Mouse (Mus musculus): ENCODE measurements around the gene Fam13a.

Fam13a gene

DNA sequence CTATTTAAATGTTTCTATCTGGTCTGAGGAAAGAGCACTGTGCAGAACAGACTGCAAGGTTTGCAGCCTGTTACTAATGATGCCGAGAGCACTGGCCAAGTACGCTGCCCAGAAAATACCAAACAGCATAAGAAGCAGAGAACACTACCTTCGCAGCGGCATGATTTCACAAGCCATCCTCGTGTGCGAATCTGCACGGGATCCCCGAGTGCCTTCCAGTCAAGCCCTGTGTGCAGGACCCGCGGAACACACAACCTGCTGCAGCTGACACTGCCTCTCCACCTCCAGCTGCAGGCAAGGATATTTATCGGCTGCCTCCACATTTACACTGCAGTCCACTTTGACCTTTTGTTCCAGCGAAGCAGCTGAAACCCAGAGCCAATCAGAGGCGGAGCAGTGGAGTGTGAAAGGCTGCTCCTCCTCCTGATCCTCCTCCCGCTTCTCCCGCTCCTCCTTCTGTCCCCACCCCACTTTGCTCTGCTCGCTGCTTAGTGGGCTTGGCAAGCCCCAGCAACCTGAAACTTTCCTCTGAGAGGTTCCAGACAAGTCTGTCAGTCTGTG lies at the start of gene Fam13a:
Gene Fam13a (minus strand): TSS at position 386 of the 561 bp plus-strand sequence.
- DNase-seq (ENCODE audit: low spot score) = peak; percentile 77

DNA sequence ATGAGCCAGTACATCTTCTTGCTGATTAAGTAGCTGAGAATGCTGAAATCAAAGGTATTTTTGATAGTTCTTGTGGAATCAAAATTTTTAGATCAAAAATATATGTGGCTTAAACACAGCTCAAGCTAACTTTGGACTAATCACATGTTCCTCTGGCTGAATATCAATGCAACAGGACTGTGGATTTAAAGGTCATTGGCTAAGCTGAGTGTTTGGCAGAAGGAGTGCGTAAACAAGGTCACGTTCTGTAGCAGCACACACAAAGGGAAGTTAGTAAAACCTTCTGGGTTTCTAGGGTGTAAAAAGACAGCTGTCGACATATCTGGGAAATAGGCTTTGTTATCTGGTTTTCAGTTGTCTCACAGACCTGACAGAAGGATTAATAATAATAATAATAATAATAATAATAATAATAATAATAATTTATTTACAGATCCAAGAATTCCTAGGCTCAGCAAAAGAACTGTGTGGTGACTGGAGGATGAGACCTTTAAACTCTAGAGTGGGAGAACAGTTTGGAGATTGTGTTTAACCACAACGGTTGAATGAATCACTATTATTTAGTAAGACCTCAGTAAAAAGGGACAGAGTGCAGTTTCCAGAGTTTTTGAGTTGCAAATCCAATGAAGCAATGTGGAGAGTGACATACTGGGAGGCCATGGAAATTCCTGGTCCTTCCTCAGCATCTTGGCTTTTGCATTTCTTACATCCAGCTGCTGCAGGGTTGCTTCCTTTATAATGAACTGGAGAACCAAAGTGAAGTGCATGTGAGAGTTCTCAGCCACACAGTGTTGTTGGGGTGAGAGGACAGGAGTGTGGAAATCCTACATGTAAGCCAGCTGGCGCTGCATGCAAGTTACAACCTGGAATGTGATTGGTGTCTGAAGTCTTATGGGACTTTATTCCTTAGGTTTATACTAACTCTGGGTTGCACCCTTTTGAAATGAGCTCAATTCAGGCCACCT lies 48.0 kb upstream of the Fam13a start:
- no peak for DNase-seq (ENCODE audit: low spot score)

DNA sequence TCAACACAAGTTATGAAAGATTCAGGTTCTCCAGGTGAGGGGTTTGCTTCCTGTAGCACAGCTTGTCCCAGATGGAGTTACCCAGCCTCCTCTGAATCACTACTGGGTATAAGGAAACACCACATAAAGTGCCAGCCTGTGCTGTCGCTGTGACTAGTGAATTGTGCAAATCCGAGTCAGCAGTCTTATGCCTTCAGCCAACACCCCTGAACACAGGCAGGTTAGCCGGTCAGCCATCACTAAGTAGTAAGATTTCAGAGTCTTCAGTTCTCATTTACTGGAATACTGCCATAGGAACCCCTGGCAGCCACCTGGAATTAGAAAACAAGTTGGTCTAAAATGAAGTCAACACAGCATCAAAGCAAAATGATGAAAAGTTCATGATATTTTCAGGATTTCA lies 47.3 kb upstream of the Fam13a start:
- no peak for DNase-seq (ENCODE audit: low spot score)

DNA sequence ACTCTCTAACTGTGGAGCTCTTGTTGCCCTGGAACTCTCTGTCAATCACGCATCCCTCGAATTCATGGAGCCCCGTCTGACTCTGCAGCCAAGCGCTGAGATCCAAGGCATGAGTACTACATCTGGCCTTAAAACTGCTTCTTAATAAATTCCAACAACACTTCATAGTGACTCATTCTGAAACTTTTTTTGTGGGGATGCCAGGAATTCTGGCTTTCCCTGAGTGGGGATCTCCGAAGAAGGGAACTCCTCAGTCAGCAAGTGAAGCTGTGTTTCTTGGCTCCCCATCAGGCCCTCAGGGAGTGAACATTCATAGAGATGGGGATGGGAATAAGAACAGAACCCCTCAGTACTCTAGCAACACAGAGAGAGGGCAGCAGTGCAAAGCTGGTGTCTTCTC lies 43.8 kb upstream of the Fam13a start:
- no peak for DNase-seq (ENCODE audit: low spot score)

GRCm38 (mm10) chr6:59064440-59064839 lies 40.1 kb upstream of the Fam13a start:
- DNase-seq (ENCODE audit: low spot score) = no peak

- no peak for DNase-seq (ENCODE audit: low spot score)
Observed at GRCm38 (mm10) chr6:59053232-59053631, 28.9 kb upstream of the Fam13a start.

- no peak for DNase-seq (ENCODE audit: low spot score)
Observed at GRCm38 (mm10) chr6:59039719-59040118, 15.4 kb upstream of the Fam13a start.

DNA sequence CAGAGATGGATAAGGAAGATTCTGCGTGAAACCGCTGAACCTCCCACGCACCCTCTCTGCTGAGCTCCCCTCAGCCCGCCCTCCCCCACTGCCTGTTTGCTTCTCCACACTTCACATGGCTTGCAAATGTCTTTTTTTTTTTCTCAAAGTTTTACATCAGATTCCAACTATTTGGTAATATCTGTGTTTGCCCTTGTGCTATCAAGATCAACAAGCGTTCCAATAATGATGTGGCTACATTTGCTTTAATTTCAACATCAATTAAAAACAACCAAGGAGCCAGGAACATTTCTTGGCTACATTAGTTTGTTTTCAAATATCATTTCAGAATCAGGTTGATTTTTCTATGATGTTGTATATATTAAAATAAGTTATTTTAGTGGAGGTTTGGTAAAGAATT lies 8.4 kb upstream of the Fam13a start:
- no peak for DNase-seq (ENCODE audit: low spot score)

DNA sequence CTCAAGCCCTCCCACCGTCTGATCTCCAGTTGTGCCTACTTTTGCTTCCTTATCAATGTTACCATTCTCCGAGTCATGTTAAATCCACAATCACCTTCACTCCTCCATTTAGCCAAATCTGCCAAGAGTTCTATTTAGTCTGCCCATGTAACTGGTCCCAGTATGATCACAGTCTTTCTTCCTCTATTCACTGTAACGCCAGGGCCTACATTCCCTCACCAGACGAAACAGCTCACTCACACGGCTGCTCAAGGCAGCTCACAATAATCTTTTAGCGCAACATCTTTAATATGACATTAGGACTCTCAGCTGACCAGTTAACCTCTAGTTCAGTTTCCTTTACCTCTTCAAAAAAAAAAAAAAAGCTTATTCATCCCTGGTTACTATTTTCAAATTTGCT lies 7.2 kb upstream of the Fam13a start:
- no peak for DNase-seq (ENCODE audit: low spot score)

DNA sequence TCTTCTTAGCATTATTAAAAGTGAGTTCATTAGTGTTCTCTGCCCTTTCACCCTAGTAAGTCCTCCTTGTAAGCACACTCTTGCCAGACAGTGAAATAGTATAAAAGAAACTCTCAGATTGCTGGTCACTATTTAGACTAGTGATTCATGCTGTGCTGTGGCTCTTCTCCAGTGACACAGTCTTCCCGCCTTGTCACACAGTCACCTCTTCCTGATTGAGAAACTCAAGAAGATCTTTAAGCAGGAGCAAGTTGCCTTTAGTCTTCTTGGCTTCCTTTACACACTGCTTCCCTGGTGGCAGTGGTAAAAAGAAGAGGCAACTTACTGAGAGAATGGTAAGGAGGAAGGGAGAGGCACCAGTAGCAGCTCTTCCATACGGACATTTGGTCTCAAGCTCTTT lies 6.3 kb upstream of the Fam13a start:
- DNase-seq (ENCODE audit: low spot score) = no peak

DNA sequence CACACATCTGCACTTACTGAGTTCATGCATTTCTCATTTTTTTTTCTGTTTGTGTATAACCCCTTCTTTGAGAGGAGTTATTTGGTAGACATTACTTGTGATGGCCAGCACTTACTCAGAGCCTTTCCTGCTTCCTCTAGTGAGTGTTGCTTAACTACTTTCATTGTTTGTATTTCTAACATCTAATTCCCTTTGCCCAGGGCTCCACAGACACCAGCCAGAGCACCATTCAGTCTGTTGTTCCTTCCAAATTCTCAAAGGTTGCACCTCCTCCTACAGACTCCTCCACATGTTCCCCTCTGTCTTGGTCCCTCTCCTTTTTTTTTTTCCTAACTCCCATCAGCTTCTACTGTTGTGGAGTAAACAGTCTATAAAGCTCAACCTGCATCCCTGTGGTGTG lies 5.7 kb upstream of the Fam13a start:
- DNase-seq (ENCODE audit: low spot score) = no peak

GRCm38 (mm10) chr6:59028871-59029270 lies 4.5 kb upstream of the Fam13a start:
- no peak for DNase-seq (ENCODE audit: low spot score)

GRCm38 (mm10) chr6:59024806-59025205 lies 457 bp upstream of the Fam13a start:
- no peak for DNase-seq (ENCODE audit: low spot score)

GRCm38 (mm10) chr6:59023455-59024163 lies 740 bp downstream of the Fam13a start:
- DNase-seq (ENCODE audit: low spot score) = no peak

- DNase-seq (ENCODE audit: low spot score) = no peak
Observed at GRCm38 (mm10) chr6:59022621-59023020, 1.7 kb downstream of the Fam13a start.

DNA sequence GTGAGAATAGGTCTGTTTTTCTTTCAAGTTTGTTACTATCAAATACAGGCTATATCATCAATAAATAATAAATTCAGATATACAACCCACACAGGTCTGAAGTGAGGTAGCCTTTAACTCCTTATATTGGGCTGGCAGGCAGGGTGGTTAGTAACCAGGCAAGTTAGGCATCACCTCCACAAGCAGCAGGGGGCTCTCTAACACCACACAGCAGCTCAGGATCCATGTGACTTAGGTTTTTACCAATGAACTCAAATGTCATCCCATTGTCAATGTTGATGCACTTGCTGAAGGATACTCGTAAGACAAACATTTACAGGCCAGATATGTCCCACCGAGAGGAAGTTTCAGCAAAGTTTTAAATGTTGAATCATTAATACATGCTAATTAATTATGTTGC lies 4.0 kb downstream of the Fam13a start:
- DNase-seq (ENCODE audit: low spot score) = peak; percentile 36

DNA sequence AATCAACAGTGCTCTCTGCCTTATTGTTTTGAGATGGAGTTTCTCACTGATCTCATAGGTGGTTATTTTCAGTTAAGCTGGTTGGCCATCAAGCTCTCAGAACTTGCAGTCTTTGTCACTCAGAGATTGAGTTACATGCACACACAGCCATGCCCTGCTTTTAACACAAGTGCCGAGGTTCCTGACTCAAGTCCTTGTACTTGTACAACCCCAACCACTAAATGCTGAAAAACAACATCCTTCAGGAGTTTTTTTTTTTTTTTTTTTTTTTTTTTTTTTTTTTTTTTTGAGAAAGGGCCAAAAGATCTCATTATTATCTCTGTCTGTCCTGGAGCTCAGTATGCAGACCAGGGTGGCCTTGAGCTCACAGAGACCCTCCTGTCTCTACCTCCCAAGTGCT lies 4.5 kb downstream of the Fam13a start:
- DNase-seq (ENCODE audit: low spot score) = no peak

DNA sequence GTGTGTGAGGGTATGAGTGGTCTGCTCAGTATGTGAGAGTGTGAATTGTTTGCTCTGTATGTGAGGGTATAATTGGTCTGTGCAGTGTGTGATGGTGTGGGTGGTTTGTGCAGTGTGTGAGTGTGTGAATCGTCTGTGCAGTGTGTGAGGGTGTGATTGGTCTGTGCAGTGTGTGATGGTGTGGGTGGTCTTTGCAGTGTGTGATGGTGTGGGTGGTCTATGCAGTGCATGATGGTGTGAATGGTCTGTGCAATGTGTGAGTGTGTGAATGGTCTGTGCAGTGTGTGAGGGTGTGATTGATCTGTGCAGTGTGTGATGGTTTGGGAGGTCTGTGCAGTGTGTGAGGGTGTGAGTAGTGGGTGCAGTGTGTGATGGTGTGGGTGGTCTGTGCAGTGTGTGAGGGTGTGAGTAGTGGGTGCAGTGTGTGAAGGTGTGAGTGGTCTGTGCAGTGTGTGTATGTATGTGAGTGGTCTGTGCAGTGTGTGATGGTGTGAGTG lies 8.0 kb downstream of the Fam13a start:
- no peak for DNase-seq (ENCODE audit: low spot score)

DNA sequence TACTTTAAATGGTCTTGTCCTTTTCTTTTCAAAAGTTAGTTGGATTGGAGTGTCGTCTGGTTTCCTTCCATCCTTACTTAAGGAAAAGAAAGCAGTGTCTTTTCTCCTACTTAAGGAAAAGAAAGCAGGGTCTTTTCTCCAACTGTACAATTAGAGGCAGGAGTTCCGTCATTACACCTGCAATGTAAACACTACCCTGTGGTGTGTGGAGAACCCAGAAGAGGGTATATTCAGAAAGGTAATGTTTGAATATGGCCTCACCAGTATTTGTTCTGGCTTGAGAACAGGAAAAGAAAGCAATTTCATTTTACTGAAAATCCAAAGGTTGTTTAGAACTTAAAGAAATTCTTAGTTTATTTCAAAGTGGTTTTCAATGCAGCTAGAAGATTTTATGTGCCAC lies 9.6 kb downstream of the Fam13a start:
- DNase-seq (ENCODE audit: low spot score) = no peak

- no peak for DNase-seq (ENCODE audit: low spot score)
Observed at GRCm38 (mm10) chr6:59014088-59014759, 10.1 kb downstream of the Fam13a start.

GRCm38 (mm10) chr6:59010792-59011191 lies 13.6 kb downstream of the Fam13a start:
- DNase-seq (ENCODE audit: low spot score) = peak; percentile 25

GRCm38 (mm10) chr6:59004630-59005029 lies 19.7 kb downstream of the Fam13a start:
- DNase-seq (ENCODE audit: low spot score) = no peak
